Mouse (Mus musculus): Measurements from ENCODE around the gene Ccnd3. TPM values are rescaled to one million over a fixed set of nuclear protein-coding genes. Genes with fewer than 3 reads are reported as not detected.
"Not testable (repeated sequence)": the region's sequence is repeated elsewhere in the genome, so short reads cannot be mapped to it uniquely, and the experiment has no call there.

Gene Ccnd3
- polyA plus RNA-seq, 3 experiments from 2014 or later, result 124 to 141 (median 130) TPM

DNA sequence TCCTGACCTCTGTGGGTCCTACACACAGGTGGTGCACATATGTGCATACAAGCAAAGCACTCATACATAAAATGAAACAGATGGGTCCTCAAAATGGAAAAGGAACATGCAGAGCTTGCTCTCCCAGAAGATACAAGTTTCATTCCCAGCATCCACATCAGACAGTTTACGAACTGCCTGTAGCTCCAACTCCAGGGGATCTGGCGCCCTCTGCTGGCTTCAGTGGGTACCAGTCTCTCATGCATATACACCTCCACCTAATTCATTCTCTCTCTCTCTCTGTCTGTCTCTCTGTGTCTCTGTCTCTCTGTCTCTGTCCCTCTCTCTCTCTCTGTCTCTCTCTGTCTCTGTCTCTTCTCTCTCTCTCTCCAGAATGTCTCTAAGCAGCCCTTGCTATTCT lies 22.4 kb upstream of the Ccnd3 start:
- ATAC-seq, result no peak

DNA sequence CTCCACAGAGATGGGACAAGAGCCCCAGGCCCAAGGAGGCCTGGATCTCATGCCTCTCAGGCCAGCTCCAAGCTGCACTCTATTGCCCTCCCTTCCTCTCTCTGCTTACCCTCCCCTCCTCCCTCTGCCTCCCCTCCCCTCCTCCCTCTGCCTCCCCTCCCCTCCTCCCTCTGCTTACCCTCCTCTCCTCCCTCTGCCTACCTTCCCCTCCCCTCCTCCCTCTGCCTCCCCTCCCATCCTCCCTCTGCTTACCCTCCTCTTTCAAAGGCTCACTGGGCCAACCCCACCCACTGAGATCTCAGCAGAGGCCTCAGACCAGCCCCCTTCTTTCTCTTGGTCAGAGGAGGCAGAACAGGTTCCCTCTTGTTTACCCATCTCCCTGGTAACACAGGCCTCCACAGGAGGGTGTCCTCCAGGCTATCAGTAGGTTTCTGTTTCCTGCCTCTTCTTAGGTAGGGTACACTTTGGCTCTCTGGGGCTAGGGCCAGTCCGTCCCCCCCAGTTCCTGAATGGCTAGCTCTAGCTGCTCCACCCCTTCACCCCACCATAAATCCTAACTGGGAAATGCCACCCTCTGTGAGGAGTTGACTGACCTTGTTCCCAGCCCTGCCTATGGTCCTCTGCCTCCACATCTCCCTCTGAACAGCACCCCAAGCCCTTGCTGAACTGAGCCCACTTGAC lies 20.5 kb upstream of the Ccnd3 start:
- ATAC-seq, result no peak

DNA sequence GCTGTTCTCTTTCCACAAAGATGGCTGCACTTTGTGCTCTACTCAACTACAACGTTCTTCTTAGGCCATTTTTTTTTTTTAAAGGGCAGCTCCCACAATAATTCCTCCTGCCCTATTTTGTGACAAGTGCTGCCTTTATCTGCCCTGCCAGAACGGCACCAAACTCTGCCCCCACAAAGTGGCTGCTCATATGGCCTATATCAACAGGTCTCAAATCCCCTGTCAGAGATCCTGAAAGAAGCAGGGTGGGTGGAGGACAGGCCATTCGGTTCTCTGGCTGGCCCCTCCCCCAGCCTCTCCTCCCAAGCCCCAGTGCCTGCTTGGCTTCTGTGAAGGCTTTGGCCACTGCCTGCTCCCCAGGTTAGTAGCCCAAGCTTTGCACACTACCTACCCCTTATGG lies 19.9 kb upstream of the Ccnd3 start:
- ATAC-seq, result no peak

DNA sequence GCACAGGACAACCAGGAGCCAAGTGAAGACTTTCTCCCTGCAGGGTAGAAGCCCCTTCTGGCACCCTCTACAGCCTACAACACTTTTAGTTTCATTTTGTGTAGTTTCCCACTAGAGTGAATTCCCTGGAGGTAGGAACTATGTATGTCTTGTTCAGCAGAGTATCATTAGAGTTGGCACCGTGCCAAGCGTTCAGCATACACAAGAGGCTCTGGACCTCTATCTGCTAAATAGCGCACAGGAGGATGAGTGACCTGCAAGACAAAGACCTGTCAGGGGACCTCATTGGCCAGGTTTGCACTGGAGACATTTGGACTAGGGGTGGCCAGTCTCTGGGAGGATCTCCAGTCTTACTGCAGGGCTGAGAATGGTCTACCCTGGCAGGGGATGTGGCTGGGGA lies 19.1 kb upstream of the Ccnd3 start:
- ATAC-seq, result no peak

DNA sequence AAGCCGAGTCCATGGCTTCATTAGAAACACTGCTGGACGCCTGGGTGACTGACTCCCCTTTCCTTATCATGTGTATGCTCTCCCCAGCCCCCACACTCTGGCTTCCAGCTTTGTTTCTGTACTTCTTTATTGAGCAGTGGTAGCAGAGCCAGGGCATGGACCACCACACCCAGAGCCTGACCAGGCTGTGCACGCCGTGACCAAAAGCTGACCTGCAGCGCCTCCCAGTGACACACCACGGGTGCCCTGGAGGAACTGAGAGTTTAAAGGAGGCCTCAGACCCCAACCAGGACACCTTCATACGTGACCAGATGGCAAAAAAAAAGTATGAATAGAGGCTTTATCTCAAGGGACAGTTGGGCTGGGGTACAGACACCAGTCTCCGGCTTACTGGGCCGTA lies 14.1 kb upstream of the Ccnd3 start:
- no peak for ATAC-seq

DNA sequence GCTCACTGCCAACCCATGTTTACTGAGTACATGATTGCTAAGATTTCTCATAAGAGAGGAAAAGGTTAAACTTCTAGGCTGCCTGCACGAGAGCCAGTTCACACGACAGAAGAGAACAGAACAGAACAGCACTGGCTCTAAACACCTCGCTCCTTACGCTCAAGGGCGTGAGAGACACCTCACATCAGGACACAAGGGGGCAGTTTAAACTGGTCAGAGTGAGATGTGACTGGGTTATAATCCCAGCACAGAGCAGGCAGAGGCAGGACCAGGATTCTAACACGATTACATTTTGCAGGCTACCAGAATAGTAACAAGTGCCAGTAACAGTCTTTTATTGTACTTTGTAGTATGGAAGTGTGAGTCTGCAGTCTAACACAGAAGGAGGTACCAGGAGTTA lies 12.1 kb upstream of the Ccnd3 start:
- ATAC-seq, result no peak

DNA sequence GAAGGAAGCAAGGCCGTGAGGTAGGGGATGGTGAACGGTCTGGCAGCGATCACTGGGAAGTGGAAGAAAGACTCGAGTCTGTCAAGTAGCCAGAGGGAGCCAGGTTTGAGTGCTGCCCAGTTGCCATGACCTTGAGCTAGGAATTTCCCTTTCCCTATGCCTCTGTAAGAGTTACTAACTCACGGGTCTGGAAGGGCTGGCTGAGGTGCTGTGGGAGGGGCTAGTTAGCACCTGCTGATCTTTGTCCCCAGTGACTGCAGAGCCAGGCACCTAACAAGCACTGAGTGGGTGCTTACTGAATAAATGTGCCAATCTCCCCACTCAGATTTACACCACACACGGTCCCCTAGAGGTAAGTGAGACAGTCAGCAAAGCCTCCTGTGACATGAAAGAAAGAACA lies 11.2 kb upstream of the Ccnd3 start:
- ATAC-seq, result no peak

DNA sequence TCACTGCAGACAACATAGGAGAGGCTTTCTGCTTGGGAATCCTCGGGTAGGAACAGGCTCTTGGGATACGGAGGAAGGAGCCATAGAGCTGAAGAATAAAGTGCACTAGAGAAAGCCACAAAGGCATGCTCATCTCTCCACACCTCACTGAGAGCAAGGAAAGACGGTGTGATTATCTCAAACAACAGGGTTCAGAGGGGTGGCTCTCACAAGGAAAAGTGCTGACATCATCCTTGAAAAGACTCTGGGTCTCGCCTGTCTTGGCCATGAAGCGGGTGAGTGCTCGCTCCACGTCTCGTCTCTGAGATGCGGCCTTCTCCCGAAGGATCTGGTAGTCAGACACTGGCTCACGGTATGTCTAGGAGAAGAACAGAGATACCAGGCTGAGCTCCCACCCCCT lies 10.7 kb upstream of the Ccnd3 start:
- no peak for ATAC-seq

DNA sequence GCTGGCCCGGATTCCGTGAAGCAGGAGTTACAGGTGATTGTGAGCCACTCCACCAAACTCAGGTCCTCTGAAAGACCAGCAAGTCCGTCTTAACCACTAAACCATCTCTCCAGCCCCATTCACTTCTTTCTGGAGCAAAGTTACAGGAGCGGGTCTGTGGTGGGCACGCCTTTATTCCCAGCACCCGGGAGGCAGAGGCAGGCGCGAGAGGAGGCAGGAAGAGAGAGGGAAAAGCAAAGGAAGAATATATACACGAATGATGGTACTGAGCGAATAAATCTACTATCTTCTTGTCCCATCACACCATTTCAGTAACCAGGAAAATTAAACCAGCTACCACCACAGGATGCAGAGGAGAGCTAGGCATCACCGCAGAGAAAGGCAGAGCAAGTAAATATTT lies 3.3 kb upstream of the Ccnd3 start:
- ATAC-seq, result no peak

DNA sequence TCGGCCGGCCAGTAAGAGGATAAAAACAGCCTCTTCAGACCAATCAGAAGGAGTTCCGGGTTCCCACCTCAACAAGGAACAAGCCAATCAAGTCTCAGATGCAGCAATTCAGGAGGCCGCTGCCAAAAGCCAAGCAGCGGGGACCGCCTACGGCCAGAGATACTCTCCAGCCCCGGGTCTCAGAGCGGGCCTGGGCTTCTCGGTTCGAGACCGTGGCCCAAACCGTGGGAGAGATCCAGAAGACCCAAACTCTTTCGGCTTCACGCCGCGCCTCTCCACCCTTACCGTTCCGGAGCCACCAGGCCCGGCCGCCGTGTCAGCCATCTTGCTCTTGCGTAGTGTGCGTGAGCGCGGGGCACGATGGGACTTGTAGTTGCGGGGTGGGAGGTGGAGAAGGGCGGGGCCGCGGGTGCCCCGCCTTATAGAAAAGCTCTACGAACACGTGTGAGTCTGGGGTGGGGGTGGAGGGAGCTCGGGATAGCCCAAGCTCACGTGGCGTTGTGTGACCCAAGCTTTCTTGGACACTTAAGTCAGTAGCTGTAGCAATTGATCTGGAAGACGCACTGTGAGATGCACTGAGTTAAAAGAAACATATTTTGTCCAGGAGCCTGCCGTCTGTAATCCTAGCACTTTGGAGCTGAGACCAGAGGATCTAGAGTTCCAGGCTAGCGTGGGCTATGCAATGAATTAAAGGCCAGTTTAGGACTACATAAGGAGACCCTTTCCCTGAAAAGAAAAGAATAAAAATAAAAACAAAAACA lies 2.7 kb upstream of the Ccnd3 start, which contains the start of gene Taf8:
TSS of gene Taf8 (minus strand) at position 347 of the 761 bp plus-strand sequence.
- peak; percentile 84 for ATAC-seq

DNA sequence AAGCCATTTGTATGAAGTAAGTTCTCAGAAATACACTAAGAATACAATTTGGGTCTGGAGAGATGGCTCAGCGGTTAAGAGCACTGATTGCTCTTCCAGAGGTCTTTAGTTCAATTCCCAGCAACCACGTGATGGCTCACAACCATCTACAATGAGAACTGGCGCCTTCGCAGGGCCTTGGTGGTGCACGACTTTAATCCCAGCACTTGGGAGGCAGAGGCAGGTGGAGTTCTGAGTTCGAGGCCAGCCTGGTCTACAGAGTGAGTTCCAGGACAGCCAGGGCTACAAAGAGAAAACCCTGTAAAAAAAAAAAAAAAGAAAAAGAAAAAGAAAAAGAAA lies 2.2 kb upstream of the Ccnd3 start:
- not testable (repeated sequence) for ATAC-seq

DNA sequence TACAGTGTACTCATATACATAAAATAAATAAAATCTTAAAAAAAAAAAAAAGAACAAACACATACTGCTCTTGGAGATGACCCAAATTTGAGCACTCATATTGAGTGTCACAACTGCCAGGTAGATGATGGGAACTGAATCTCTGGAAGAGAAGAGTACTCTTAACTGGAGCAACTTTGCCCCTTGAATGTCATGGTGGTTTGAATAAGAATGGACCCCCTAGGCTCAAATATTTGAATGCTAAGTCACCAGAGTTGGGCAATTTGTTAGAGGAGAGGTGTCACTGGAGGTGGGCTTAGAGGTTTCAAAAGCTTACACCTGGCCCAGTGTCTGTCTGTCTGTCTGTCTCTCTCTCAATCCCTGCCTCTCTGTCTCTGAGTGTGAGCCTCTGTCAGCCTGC lies 1.2 kb upstream of the Ccnd3 start:
- no peak for ATAC-seq

DNA sequence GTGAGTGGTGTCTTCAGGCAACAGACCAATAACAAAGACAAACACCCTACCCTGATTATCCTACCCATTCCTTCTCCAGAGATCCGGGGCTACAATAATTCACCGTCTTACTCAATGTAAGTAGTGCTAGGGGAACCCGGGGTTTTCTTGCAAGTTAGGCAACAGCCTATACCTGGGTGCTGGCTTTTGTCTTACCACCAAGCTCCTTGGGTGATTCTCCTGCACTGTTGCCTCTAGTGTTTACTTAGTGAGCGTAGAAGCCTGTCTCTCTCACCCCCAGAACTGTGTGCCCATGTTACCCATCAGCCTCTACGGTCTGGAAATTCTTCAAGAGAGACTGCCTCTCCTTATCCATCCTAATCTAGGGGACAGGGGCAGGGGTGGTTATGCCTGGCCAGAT lies 623 bp upstream of the Ccnd3 start:
- no peak for ATAC-seq

DNA sequence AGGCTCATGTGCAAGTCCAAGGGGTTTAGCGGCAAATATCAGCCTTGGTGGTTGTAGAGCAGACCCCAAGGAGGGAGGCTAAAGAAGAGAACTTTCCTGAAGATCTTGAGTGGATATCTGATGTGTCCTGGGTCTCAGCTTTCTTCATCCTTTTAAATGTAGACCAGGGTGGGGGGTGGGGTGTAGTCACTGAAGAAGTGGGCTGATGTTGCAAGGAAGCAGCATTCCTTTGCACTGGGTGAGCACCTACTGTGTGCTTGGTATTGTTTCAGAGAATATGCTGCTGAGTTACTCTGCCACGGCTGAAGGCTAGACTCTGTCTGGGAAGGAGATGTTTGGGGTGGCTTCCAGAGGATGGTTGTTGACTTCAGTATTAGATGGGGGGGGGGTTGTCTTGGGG lies 715 bp downstream of the Ccnd3 start:
- no peak for ATAC-seq

DNA sequence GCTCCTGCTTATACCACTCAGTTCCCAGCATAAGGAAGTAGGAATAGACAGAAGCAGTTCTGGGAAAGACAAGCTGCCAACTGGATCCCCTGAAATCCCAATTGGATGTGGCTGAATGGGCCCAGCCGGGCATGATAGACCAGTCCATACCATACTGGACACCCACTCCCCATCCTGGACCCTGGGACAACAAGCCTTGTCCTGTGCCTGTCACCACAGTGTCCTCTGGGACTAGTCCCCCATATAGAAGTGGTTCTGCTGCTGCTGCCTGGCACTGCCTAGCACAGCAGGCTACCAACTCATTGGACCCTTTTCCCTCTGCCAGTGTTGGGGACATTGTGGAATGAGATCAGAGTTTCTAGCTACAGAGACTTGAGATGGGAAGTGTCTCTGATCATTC lies 1.2 kb downstream of the Ccnd3 start:
- no peak for ATAC-seq

DNA sequence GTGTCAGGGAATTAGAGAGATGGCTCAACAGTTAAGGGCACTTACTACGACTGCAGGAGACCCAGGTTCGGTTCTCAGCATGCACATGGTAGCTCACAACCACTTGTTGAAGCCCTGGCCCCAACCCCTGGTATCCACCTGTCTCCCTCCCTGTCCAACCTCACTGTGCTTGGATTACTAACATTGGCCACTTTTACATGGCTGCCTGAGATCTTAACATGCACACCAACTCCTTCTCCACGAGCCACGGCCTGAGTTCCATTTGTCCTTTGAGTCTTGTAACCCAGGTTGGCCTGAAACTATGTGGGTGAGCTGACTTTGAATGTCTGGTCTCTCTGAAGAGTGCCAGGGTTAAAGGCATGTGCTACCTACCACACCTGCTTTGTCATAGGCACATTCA lies 1.8 kb downstream of the Ccnd3 start:
- ATAC-seq, result no peak

DNA sequence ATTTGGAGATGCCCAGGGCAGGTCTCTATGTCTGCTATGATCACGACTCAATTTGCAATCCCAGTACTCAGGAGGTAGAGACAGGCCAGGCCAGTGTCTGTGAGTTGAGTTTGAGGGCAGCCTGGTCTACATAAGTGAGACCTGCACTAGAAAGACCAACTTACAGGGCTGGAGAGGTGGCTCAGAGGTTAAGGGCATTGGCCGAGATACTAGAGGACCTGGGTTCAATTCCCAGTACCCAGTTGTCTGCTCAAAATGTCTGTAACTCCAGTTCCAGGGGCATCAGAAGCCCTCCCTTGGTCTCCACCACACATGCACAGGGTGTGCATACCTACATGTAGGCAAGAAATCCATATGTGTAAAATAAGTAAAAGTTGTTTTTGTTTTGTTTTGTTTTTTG lies 2.7 kb downstream of the Ccnd3 start:
- peak; percentile 5 for ATAC-seq

DNA sequence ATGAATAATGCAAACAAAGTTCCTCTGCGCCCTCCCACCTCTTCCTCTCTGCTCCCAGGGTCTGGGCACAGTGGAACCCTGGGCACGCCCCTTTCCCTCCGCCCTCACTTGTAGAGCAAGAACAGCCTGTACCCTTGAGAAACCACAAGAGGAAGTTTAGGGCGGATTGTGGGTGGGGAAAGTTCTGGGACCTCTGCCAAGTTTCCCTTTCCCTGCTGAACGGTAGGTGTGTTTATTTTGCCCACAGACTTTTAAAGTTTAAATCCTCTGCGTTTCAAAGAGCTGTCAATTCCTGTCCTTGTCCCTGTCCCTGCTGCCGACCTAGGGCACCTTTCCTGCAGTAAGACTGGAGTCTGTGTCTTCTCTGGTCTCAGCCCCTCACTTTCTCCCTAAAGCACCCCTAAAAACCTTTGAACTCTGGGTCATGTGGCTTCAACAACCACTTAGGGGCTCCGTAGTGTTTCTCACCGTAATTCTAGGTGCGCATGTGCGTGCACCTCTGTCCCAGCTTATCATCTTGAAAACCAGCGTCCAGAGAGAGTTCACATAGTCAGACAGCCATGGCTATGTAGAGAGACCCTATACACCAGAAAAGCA lies 3.3 kb downstream of the Ccnd3 start:
- ATAC-seq, result peak; percentile 72

DNA sequence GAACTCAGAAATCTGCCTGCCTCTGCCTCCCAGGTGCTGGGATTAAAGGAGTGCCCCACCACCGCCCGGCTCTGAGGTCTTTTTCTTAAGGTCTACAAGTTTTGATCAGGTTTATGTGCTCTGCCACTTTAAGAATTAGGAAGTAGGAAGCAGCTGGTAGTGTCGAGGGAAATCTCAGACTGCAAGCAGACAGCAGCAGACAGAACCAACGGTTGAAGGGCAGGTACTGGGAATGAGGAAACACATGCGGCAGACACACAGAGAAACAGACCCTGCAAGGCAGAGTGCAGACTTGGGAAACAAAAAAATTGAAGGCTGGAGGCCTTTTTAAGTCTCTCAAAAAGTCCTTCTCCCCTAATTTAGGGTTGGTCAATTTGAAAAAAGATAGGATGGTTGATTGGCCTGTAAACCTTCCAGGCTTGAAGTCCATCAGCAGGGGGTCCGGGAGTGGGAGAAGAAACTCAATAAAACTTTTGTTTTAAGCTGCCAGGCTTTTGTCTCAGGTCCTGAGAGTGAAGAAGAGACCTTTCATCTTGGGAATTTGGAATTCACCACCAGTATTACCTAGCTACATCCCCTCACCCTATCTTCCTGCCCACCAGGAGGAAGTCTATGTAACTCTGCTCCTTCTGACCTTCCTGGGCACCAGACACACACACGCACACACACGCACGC lies 4.3 kb downstream of the Ccnd3 start:
- no peak for ATAC-seq

DNA sequence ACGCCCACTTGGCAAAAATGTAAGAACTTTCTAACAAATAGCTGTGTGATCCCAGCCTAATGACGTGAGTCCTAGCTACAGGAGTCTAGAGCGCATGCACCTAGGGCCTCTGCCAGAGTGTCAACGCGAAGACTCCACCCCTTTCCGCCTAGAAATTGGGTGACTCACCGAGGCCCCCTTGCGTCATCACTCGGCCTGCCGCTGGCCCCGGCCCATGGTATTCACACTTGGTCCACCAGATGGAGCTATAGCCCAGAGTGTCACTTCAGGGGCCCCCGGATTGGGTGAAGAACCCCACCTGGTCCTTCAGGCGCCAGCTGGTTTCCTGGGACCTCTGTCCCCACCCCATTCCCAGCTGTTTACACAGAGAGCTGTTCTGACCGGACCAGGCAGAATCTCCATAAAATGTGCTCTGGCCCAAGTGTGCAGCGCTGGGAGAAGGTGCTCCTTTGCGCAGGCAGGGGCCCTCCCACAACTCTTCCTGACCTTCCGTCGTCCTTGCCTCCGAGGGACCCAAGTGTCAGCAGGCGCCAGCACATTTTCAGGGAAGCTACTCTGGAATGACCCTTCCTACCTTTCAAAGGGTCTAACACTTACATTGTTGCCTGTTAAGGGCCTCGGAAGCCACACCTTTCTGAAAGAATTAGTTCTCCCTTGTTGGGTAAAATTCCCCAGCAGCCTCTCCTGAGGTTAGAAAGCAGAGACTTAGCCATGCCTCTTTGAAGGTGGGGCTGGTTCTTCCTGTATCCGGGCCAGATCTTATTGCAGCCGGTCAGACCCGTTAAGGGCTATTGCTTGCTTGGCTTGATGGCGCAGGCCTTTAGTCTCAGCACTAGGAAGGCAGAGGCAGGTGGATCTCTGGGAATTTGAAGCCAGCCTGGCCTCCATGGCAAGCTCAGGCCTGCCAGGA lies 6.5 kb downstream of the Ccnd3 start:
- peak; percentile 80 for ATAC-seq

DNA sequence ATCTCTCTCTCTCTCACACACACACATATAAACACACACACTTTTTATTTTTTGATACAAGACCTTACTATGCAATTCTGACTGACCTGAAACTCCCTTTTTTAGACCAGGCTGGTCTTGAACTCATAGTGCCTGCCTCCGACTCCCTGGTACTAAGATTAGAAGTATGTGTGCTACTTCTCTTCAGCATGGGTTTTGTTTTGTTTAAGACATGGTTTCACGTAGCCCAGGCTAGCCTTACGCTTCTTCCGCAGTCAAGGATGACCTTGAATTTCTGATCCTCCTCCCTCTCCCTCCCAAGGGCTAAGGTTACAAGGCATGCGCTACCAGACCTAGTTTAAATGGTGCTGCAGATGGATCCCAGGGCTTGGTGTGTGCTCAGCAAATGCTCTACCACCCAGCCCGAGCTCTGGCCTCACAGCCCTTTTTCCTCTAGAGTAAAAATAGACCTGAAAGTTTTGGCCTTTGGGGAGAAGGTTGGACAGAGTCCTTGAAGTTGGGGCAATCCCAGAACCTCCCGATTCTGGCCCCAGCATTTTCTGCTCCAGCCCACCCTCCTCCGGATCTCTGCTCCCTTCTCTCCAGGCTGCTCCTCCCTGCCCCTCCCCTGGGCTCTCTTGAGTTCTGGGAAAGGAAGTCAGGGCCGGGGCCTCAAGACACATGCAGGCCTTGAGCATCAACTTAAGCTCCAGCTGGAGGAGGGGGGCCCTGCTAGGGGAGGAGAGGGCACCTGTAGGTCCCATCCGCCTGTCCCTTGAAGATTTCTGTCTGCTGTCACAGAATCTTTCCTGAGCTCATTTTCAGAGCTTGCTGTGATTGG lies 8.3 kb downstream of the Ccnd3 start:
- ATAC-seq, result no peak
